Mouse (Mus musculus) gastrocnemius, postnatal 36 days (tissue): ENCODE measurements around the gene Ggps1. TPM values are rescaled to one million over a fixed set of nuclear protein-coding genes. Genes with fewer than 3 reads are reported as not detected.

Experiments
- DNase-seq, 2 experiments: peaks; one replicate each; pipeline ENCODE4 v3.0.0; 2022
- intact Hi-C: fragments of 180-260 bp; cut with DNase I; formaldehyde crosslinking; loops from one replicate; pipeline ENCODE4 v1.15.1; 2025
- long read RNA-seq, 2 experiments: library from polyadenylated mRNA; stranded (forward); transcript quantifications; one replicate each; pipeline ENCODE4 v2.0.0; 2021
- total RNA-seq, 2 experiments: library from RNA; stranded (reverse); gene quantifications; 2 replicates each; pipeline ENCODE4 v1.2.3; 2021

Ggps1 gene
- total RNA-seq: 10 to 100 TPM; 10.4 to 11.9 TPM
- long read RNA-seq, experiment 1, full-length matches to known transcripts: 4 of 9 reads
- long read RNA-seq, experiment 1, partial matches to known transcripts: 2 of 9 reads
- long read RNA-seq, experiment 1, other reads (novel, unspliced or antisense): 3 of 9 reads
- long read RNA-seq, experiment 2, full-length matches to known transcripts: 14 of 21 reads
- long read RNA-seq, experiment 2, partial matches to known transcripts: 1 of 21 reads
- long read RNA-seq, experiment 2, other reads (novel, unspliced or antisense): 6 of 21 reads

- intact Hi-C loops: loop anchor here (5.0 to 10.0 kb wide), 3 partner anchors 104 to 178 kb away; partner anchors contain the start of gene B3galnt2
- DNase-seq: peak; percentile 91 to 94
Observed at GRCm38 (mm10) chr13:14063013-14063941, at the start of gene Ggps1, which contains the start of gene Arid4b. Gene Ggps1 (minus strand): TSS chr13:14063488. Gene Arid4b (plus strand): TSS chr13:14063232.

GRCm38 (mm10) chr13:14111146-14111545 is 47.9 kb upstream of the Ggps1 start:
- intact Hi-C loops: no loop called here
- no peak for DNase-seq

- DNase-seq: no peak
- intact Hi-C loops: no loop called here
Observed at GRCm38 (mm10) chr13:14110154-14110873, 47.0 kb upstream of the Ggps1 start.

GRCm38 (mm10) chr13:14103026-14103425 is 39.7 kb upstream of the Ggps1 start:
- intact Hi-C loops: no loop called here
- no peak for DNase-seq

- DNase-seq: no peak
- intact Hi-C loops: no loop called here
Observed at GRCm38 (mm10) chr13:14088669-14089068, 25.4 kb upstream of the Ggps1 start.

- DNase-seq: no peak
- intact Hi-C loops: no loop called here
Observed at GRCm38 (mm10) chr13:14075326-14075725, 12.0 kb upstream of the Ggps1 start.

GRCm38 (mm10) chr13:14074371-14074770 is 11.1 kb upstream of the Ggps1 start:
- DNase-seq: no peak
- intact Hi-C loops: no loop called here

- intact Hi-C loops: loop anchor here (10.0 kb wide), 1 partner anchor 184 kb away; no protein-coding TSS in a partner anchor
Observed at GRCm38 (mm10) chr13:14069291-14069690, 6.0 kb upstream of the Ggps1 start.

GRCm38 (mm10) chr13:14068035-14068434 is 4.7 kb upstream of the Ggps1 start:
- intact Hi-C loops: loop anchor here (10.0 kb wide), 1 partner anchor 183 kb away; no protein-coding TSS in a partner anchor
- no peak for DNase-seq

More at GRCm38 (mm10) chr13:14069291-14069690, 6.0 kb upstream of the Ggps1 start:
- no peak for DNase-seq

- intact Hi-C loops: loop anchor here (10.0 kb wide), 1 partner anchor 181 kb away; no protein-coding TSS in a partner anchor
- no peak for DNase-seq
Observed at GRCm38 (mm10) chr13:14065701-14066100, 2.4 kb upstream of the Ggps1 start.

GRCm38 (mm10) chr13:14065028-14065380 is 1.7 kb upstream of the Ggps1 start:
- intact Hi-C loops: loop anchor here (10.0 kb wide), 1 partner anchor 180 kb away; no protein-coding TSS in a partner anchor
- no peak for DNase-seq

GRCm38 (mm10) chr13:14064341-14065027 is 1.2 kb upstream of the Ggps1 start:
- DNase-seq: peak; percentile 6 to 21
- intact Hi-C loops: loop anchor here (5.0 to 10.0 kb wide), 3 partner anchors 103 to 180 kb away; partner anchors contain the start of gene B3galnt2

GRCm38 (mm10) chr13:14063942-14064271 is 619 bp upstream of the Ggps1 start:
- intact Hi-C loops: loop anchor here (5.0 to 10.0 kb wide), 3 partner anchors 103 to 179 kb away; partner anchors contain the start of gene B3galnt2

GRCm38 (mm10) chr13:14062209-14063012 is 877 bp downstream of the Ggps1 start:
- no peak for DNase-seq
- intact Hi-C loops: loop anchor here (5.0 to 10.0 kb wide), 3 partner anchors 105 to 178 kb away; partner anchors contain the start of gene B3galnt2

More at GRCm38 (mm10) chr13:14063942-14064271, 619 bp upstream of the Ggps1 start:
- DNase-seq: no peak

GRCm38 (mm10) chr13:14059582-14059981 is 3.7 kb downstream of the Ggps1 start:
- DNase-seq: no peak
- intact Hi-C loops: no loop called here

- intact Hi-C loops: no loop called here
- no peak for DNase-seq
Observed at GRCm38 (mm10) chr13:14056801-14057200, 6.5 kb downstream of the Ggps1 start.

- intact Hi-C loops: no loop called here
- no peak for DNase-seq
Observed at GRCm38 (mm10) chr13:14049878-14050277, 13.4 kb downstream of the Ggps1 start.

GRCm38 (mm10) chr13:14044521-14044920 is 18.8 kb downstream of the Ggps1 start:
- intact Hi-C loops: no loop called here
- DNase-seq: no peak

- no peak for DNase-seq
- intact Hi-C loops: no loop called here
Observed at GRCm38 (mm10) chr13:14043851-14044250, 19.4 kb downstream of the Ggps1 start.
